Mouse (Mus musculus): ENCODE measurements around the gene Tmem125.

DNA sequence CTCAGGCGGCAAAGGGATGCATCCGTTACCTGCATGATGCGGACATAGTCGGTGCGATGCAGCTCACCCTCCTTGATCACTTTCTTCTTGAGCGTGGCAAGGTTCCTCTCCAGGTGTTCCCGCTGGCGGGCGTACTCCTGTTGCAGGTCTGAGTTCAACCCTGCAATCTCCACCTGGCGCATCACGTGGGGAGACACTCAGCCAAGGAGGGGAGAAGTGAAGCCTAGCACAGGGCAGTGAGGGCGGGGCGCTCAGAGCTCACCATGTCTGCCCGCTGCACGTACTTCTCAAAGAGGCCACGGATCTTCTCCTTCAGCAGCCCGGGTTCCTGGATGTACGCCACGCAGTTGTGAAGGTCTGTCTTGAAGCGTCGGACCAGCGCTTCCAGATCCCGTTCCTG, 25.5 kb upstream of the Tmem125 start:
- TF ChIP-seq CTCF (IDR thresholded peaks at IDR 0.05; ENCODE audit: extremely low read depth, insufficient read depth, low read length), result no peak
- no peak for TF ChIP-seq POLR2A (IDR thresholded peaks at IDR 0.05; ENCODE audit: extremely low read depth, insufficient read depth, low read length)
